Mouse (Mus musculus): ENCODE results near the gene Mrpl9. TPM values are rescaled to one million over a fixed set of nuclear protein-coding genes. Genes with fewer than 3 reads are reported as not detected.

Gene Mrpl9
- polyA plus RNA-seq, 1 experiment = 17.1 TPM

- Histone ChIP-seq H3K4me1 (ENCODE audit: control insufficient read depth, insufficient read depth, low read length) (no peaks in the 10 kb centered on the region), H3K4me3 (ENCODE audit: control insufficient read depth, low read depth, low read length) (no peak overlapping the region), H3K27ac (ENCODE audit: control insufficient read depth, insufficient read depth, low read depth, low read length) (no peak overlapping the region), H3K27me3 (ENCODE audit: control insufficient read depth, insufficient read depth, low read length) (no peaks in the 10 kb centered on the region), H3K36me3 (ENCODE audit: control insufficient read depth, insufficient read depth, low read length) (no peaks in the 10 kb centered on the region; the same call in 1 of the 2 replicates)
- TF ChIP-seq CTCF (IDR thresholded peaks at IDR 0.05; ENCODE audit: control insufficient read depth, insufficient read depth, insufficient replicate concordance, low read depth, low read length) (no peak), POLR2A (IDR thresholded peaks at IDR 0.05; ENCODE audit: control insufficient read depth, low read depth, low read length) (no peak)
These were observed 1.9 kb upstream of the Mrpl9 start for GRCm38 (mm10) chr3:94441182-94441581.

- TF ChIP-seq CTCF (IDR thresholded peaks at IDR 0.05; ENCODE audit: control insufficient read depth, insufficient read depth, insufficient replicate concordance, low read depth, low read length) (no peak), POLR2A (IDR thresholded peaks at IDR 0.05; ENCODE audit: control insufficient read depth, low read depth, low read length) (no peak; the same call in 1 of the 2 replicates)
- peaks cover 4% of the 10 kb centered on the region for H3K36me3 ChIP-seq (ENCODE audit: control insufficient read depth, insufficient read depth, low read length)
- H3K27ac ChIP-seq (ENCODE audit: control insufficient read depth, insufficient read depth, low read depth, low read length) = peak within 1 kb of the TSS; percentile 79
- peak within 1 kb of the TSS; percentile 89 for H3K4me3 ChIP-seq (ENCODE audit: control insufficient read depth, low read depth, low read length)
- H3K4me1 ChIP-seq (ENCODE audit: control insufficient read depth, insufficient read depth, low read length) = no peaks in the 10 kb centered on the region
- H3K27me3 ChIP-seq (ENCODE audit: control insufficient read depth, insufficient read depth, low read length) = no peaks in the 10 kb centered on the region
These were observed 463 bp downstream of the Mrpl9 start, which contains the start of gene Oaz3 for GRCm38 (mm10) chr3:94443597-94443964. Gene Oaz3 (minus strand): TSS chr3:94443915.

- Histone ChIP-seq H3K4me1 (ENCODE audit: control insufficient read depth, insufficient read depth, low read length) (no peaks in the 10 kb centered on the region), H3K27me3 (ENCODE audit: control insufficient read depth, insufficient read depth, low read length) (no peaks in the 10 kb centered on the region), H3K4me3 (ENCODE audit: control insufficient read depth, low read depth, low read length) (no peak overlapping the region), H3K27ac (ENCODE audit: control insufficient read depth, insufficient read depth, low read depth, low read length) (no peak overlapping the region), H3K36me3 (ENCODE audit: control insufficient read depth, insufficient read depth, low read length) (peaks cover 4% of the 10 kb centered on the region)
- TF ChIP-seq POLR2A (IDR thresholded peaks at IDR 0.05; ENCODE audit: control insufficient read depth, low read depth, low read length) (no peak), CTCF (IDR thresholded peaks at IDR 0.05; ENCODE audit: control insufficient read depth, insufficient read depth, insufficient replicate concordance, low read depth, low read length) (no peak)
These were observed 6.3 kb downstream of the Mrpl9 start for GRCm38 (mm10) chr3:94449377-94449776.

- H3K27me3 ChIP-seq (ENCODE audit: control insufficient read depth, insufficient read depth, low read length) = no peaks in the 10 kb centered on the region
- no peak overlapping the region for H3K27ac ChIP-seq (ENCODE audit: control insufficient read depth, insufficient read depth, low read depth, low read length)
- peaks cover 5% of the 10 kb centered on the region for H3K4me1 ChIP-seq (ENCODE audit: control insufficient read depth, insufficient read depth, low read length)
- TF ChIP-seq POLR2A (IDR thresholded peaks at IDR 0.05; ENCODE audit: control insufficient read depth, low read depth, low read length) = no peak; the same call in 1 of the 2 replicates
- peak; percentile 50; the same call in 1 of the 2 replicates for TF ChIP-seq CTCF (IDR thresholded peaks at IDR 0.05; ENCODE audit: control insufficient read depth, insufficient read depth, insufficient replicate concordance, low read depth, low read length)
- no peaks in the 10 kb centered on the region for H3K36me3 ChIP-seq (ENCODE audit: control insufficient read depth, insufficient read depth, low read length)
- peak overlapping the region; percentile 44 for H3K4me3 ChIP-seq (ENCODE audit: control insufficient read depth, low read depth, low read length)
These were observed 13.4 kb downstream of the Mrpl9 start for GRCm38 (mm10) chr3:94456529-94457000.

- no peak overlapping the region for H3K27ac ChIP-seq (ENCODE audit: control insufficient read depth, insufficient read depth, low read depth, low read length)
- peaks cover 5% of the 10 kb centered on the region for H3K4me1 ChIP-seq (ENCODE audit: control insufficient read depth, insufficient read depth, low read length)
- no peaks in the 10 kb centered on the region for H3K36me3 ChIP-seq (ENCODE audit: control insufficient read depth, insufficient read depth, low read length)
- TF ChIP-seq POLR2A (IDR thresholded peaks at IDR 0.05; ENCODE audit: control insufficient read depth, low read depth, low read length) = no peak
- H3K4me3 ChIP-seq (ENCODE audit: control insufficient read depth, low read depth, low read length) = no peak overlapping the region
- no peaks in the 10 kb centered on the region for H3K27me3 ChIP-seq (ENCODE audit: control insufficient read depth, insufficient read depth, low read length)
These were observed 13.9 kb downstream of the Mrpl9 start for GRCm38 (mm10) chr3:94457055-94457454.

GRCm38 (mm10) chr3:94459834-94460233 lies 16.7 kb downstream of the Mrpl9 start:
- TF ChIP-seq POLR2A (IDR thresholded peaks at IDR 0.05; ENCODE audit: control insufficient read depth, low read depth, low read length) (no peak), CTCF (IDR thresholded peaks at IDR 0.05; ENCODE audit: control insufficient read depth, insufficient read depth, insufficient replicate concordance, low read depth, low read length) (no peak)

GRCm38 (mm10) chr3:94463926-94464578 lies 20.9 kb downstream of the Mrpl9 start:
- no peaks in the 10 kb centered on the region for H3K27me3 ChIP-seq (ENCODE audit: control insufficient read depth, insufficient read depth, low read length)
- H3K4me1 ChIP-seq (ENCODE audit: control insufficient read depth, insufficient read depth, low read length) = no peaks in the 10 kb centered on the region
- no peak overlapping the region for H3K4me3 ChIP-seq (ENCODE audit: control insufficient read depth, low read depth, low read length)
- no peak overlapping the region for H3K27ac ChIP-seq (ENCODE audit: control insufficient read depth, insufficient read depth, low read depth, low read length)
- TF ChIP-seq POLR2A (IDR thresholded peaks at IDR 0.05; ENCODE audit: control insufficient read depth, low read depth, low read length) = no peak
- no peak for TF ChIP-seq CTCF (IDR thresholded peaks at IDR 0.05; ENCODE audit: control insufficient read depth, insufficient read depth, insufficient replicate concordance, low read depth, low read length)
- no peaks in the 10 kb centered on the region for H3K36me3 ChIP-seq (ENCODE audit: control insufficient read depth, insufficient read depth, low read length)

More at GRCm38 (mm10) chr3:94459834-94460233, 16.7 kb downstream of the Mrpl9 start:
- H3K4me3 ChIP-seq (ENCODE audit: control insufficient read depth, low read depth, low read length) = no peak overlapping the region
- H3K36me3 ChIP-seq (ENCODE audit: control insufficient read depth, insufficient read depth, low read length) = no peaks in the 10 kb centered on the region
- no peaks in the 10 kb centered on the region for H3K27me3 ChIP-seq (ENCODE audit: control insufficient read depth, insufficient read depth, low read length)
- H3K4me1 ChIP-seq (ENCODE audit: control insufficient read depth, insufficient read depth, low read length) = peaks cover 5% of the 10 kb centered on the region
- no peak overlapping the region for H3K27ac ChIP-seq (ENCODE audit: control insufficient read depth, insufficient read depth, low read depth, low read length)

Data from testis, adult 2 months (tissue).